Mouse (Mus musculus): ENCODE measurements around the gene Xbp1.

Gene Xbp1

DNA sequence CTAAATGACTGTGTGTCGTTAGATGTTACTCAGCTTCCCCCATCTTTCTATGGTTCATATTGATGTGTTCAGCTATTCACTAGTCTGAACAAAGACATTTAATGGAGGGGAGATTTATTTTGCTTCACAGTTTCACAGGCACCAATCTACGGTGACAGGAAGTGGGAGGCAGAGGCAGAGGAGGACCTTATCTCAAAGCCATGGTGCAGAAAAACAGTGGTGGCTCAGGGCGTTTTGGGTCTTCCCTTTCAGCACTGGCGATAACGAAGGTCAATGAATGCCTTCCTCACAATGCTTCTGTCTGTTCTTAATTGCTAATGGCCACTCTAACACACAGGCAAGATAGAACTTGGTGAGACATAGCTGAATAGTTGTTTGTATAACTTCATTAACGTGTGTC lies 54.6 kb downstream of the Xbp1 start:
- no peak for DNase-seq

All from cerebellum, adult 11-12 months (tissue).